Mouse (Mus musculus) small intestine, adult 2 months (tissue): Measurements from ENCODE around the gene Bbof1. TPM values are rescaled to one million over a fixed set of nuclear protein-coding genes. Genes with fewer than 3 reads are reported as not detected.

Experiments used
- H3K27ac ChIP-seq: fragments of 200-500 bp; 2 replicates; pipeline ENCODE4 v1.5.1; 2012; ENCODE audit warnings: low read depth, low read length, control low read depth, inconsistent platforms; ENCODE audit not compliant: insufficient read depth
- H3K27me3 ChIP-seq: fragments of 200-500 bp; 2 replicates; pipeline ENCODE4 v1.6.1; 2012; ENCODE audit warnings: mild to moderate bottlenecking, moderate library complexity, low read length, inconsistent platforms; ENCODE audit not compliant: control insufficient read depth, insufficient read depth
- H3K36me3 ChIP-seq: fragments of 200-500 bp; 2 replicates; pipeline ENCODE4 v1.6.1; 2012; ENCODE audit warnings: mild to moderate bottlenecking, low read length, control low read depth, inconsistent platforms; ENCODE audit not compliant: control insufficient read depth, insufficient read depth
- H3K4me1 ChIP-seq: fragments of 200-500 bp; 2 replicates; pipeline ENCODE4 v1.6.1; 2012; ENCODE audit warnings: low read length, inconsistent platforms, mixed read lengths; ENCODE audit not compliant: control insufficient read depth, insufficient read depth, insufficient read length
- H3K4me3 ChIP-seq: fragments of 200-500 bp; 2 replicates; pipeline ENCODE4 v1.5.1; 2012; ENCODE audit warnings: low read depth, mild to moderate bottlenecking, control low read depth, inconsistent platforms, low read length, moderate library complexity
- CTCF ChIP-seq: fragments of 200-500 bp; IDR thresholded peaks from 2 replicates; pipeline ENCODE4 v1.5.1; 2012; ENCODE audit warnings: low read depth, mild to moderate bottlenecking, control low read depth, inconsistent platforms, low read length, moderate library complexity, mixed read lengths; ENCODE audit not compliant: insufficient replicate concordance, insufficient read length; ENCODE audit errors: extremely low read depth
- POLR2A ChIP-seq: fragments of 200-500 bp; IDR thresholded peaks from 2 replicates; pipeline ENCODE4 v1.6.1; 2012; ENCODE audit warnings: low read depth, mild to moderate bottlenecking, control low read depth, inconsistent platforms, low read length, moderate library complexity
- WGBS: fragments of 180-500 bp; shearing (Covaris S2); methylation state at CpG from one replicate; pipeline ENCODE4 v1.1.7; 2018; 5-methylcytosine and 5-hydroxymethylcytosine counted together
- polyA plus RNA-seq: library from polyadenylated mRNA; depleted of rRNA; stranded (reverse); fragments of >200 nt; gene quantifications from 2 replicates; pipeline ENCODE4 v1.2.3, GENCODE M21; 2012

Gene Bbof1
- polyA plus RNA-seq, 1 experiment: not detected

- TF ChIP-seq POLR2A (no peak), CTCF (no peak)
- peak overlapping the region; percentile 57 for H3K4me3 ChIP-seq
- H3K27me3 ChIP-seq: no peaks in the 10 kb centered on the region
- peaks cover 12% of the 10 kb centered on the region for H3K36me3 ChIP-seq
- 36% methylated on average over 3 of the region's 3 CpGs for WGBS
- H3K27ac ChIP-seq: peak overlapping the region; percentile 97
- peaks cover 9% of the 10 kb centered on the region; the same call in 1 of the 2 replicates for H3K4me1 ChIP-seq
These were observed 8.8 kb upstream of the Bbof1 start for GRCm38 (mm10) chr12:84400068-84400467.

DNA sequence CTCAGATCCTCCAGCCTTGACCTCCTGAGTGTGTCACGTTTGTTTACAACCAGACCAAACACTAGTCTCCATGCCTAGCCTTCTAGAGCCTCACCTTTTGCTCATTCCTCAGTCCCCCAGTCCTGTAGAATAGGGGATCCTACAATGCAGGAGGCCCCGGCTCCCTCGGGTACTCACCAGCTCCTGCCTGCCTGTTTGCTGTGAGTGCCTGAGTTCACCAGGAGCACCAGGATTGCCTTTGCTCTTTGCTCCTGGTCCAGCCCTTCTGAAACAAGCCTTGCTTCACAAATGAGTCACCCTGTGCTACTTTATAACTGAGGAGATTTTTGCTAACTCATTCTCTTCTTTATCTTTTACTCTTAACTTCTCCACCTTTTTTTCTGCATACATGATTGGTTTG is 8.2 kb upstream of the Bbof1 start:
- H3K27me3 ChIP-seq: no peaks in the 10 kb centered on the region
- WGBS: 16% methylated on average over 3 of the region's 3 CpGs
- peaks cover 7% of the 10 kb centered on the region for H3K36me3 ChIP-seq
- TF ChIP-seq POLR2A (peak; percentile 67; the same call in 1 of the 2 replicates), CTCF (no peak)
- peaks cover 9% of the 10 kb centered on the region; the same call in 1 of the 2 replicates for H3K4me1 ChIP-seq
- H3K4me3 ChIP-seq: peak overlapping the region; percentile 40
- peak overlapping the region; percentile 97 for H3K27ac ChIP-seq

DNA sequence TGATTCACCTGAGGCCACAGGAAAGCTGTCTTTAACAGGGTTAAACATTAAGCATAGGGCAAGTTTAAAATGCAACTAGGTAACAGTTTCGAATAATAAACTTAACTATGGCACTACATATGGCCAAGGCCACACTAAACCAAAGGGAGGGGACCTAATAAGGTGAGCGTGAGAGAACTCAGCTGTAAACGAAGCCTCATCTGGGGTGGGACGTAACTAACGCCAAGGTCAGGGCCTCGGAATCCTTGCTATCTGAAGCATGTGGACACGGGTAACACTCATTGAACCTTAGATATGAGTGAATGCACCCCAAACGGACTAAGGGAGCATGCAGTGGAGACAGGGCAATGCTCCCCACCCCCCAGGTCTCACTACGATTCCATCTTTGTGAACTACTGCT is 5.9 kb upstream of the Bbof1 start:
- H3K27me3 ChIP-seq: no peaks in the 10 kb centered on the region
- no peak overlapping the region for H3K4me3 ChIP-seq
- TF ChIP-seq POLR2A (no peak), CTCF (no peak)
- peaks cover 9% of the 10 kb centered on the region; the same call in 1 of the 2 replicates for H3K4me1 ChIP-seq
- H3K36me3 ChIP-seq: no peaks in the 10 kb centered on the region; the same call in 1 of the 2 replicates
- H3K27ac ChIP-seq: peak overlapping the region; percentile 73
- WGBS: 24% methylated on average over 9 of the region's 9 CpGs

- TF ChIP-seq POLR2A (no peak), CTCF (no peak)
- H3K4me1 ChIP-seq: peaks cover 9% of the 10 kb centered on the region; the same call in 1 of the 2 replicates
These were observed 4.3 kb upstream of the Bbof1 start for GRCm38 (mm10) chr12:84404541-84404940.

GRCm38 (mm10) chr12:84407259-84407658 is 1.6 kb upstream of the Bbof1 start:
- Histone ChIP-seq H3K36me3 (no peaks in the 10 kb centered on the region; the same call in 1 of the 2 replicates), H3K4me1 (peaks cover 5% of the 10 kb centered on the region; the same call in 1 of the 2 replicates), H3K4me3 (no peak overlapping the region), H3K27ac (no peak overlapping the region), H3K27me3 (no peaks in the 10 kb centered on the region)
- WGBS: 60% methylated on average over 4 of the region's 4 CpGs
- TF ChIP-seq POLR2A (no peak), CTCF (peak; percentile 15; the same call in 1 of the 2 replicates)

More at GRCm38 (mm10) chr12:84404541-84404940, 4.3 kb upstream of the Bbof1 start:
- no peak overlapping the region for H3K4me3 ChIP-seq
- WGBS: 41% methylated on average over 6 of the region's 6 CpGs
- H3K27ac ChIP-seq: no peak overlapping the region
- no peaks in the 10 kb centered on the region for H3K27me3 ChIP-seq
- no peaks in the 10 kb centered on the region; the same call in 1 of the 2 replicates for H3K36me3 ChIP-seq

DNA sequence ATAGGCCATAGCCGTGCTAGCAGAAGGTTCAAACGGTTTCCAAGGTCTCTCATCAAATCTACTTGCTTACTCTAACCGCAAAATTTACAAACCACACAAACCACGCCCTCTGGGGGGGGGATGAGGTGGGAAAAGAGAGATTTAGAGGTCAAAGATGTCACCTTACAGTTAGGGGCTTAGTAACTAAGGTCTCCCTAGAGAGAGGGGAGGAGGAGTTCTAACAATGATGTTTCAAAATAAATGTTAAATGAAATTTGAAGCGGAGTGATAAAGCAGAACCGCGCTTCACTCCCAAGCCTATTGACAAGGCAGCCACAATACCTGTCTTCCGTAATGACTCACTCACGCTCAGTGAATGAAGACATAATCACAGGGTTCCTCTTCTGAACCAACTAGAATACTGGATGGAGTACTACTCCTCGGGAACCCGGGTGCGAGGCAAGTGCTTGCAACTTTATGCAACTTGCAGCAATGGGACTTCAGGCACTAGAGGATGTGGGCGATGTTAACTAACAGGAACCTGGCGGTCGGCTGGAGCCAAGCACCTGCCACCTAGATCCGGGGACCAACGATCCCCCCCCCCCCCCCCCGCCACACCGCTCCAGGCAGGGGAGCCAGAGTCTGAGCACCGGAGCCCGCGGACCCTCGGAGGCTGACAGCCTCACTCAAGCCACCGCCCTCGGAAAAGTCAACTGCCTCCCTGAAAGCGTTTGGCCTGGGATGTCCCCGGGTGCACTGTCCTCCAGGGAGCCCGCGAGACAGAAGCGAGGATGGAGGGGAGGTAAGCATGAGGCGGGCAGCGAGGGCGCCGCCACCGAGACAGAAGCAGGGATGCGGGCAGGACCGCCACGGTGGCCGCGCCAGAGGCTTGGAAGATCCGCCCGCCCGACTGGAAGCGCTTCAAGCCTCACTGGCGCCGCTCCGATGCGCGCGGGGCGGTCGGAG is 725 bp upstream of the Bbof1 start:
- no peak for TF ChIP-seq POLR2A
- no peak for TF ChIP-seq CTCF
- Histone ChIP-seq H3K36me3 (no peaks in the 10 kb centered on the region; the same call in 1 of the 2 replicates), H3K27me3 (no peaks in the 10 kb centered on the region), H3K27ac (peak overlapping the region; percentile 69), H3K4me1 (0 out of 2 replicates have a peak, but pooled peaks cover 2% of the 10 kb centered on the region), H3K4me3 (peak overlapping the region; percentile 80)
- under 1% methylated on average over 52 of the region's 52 CpGs for WGBS

DNA sequence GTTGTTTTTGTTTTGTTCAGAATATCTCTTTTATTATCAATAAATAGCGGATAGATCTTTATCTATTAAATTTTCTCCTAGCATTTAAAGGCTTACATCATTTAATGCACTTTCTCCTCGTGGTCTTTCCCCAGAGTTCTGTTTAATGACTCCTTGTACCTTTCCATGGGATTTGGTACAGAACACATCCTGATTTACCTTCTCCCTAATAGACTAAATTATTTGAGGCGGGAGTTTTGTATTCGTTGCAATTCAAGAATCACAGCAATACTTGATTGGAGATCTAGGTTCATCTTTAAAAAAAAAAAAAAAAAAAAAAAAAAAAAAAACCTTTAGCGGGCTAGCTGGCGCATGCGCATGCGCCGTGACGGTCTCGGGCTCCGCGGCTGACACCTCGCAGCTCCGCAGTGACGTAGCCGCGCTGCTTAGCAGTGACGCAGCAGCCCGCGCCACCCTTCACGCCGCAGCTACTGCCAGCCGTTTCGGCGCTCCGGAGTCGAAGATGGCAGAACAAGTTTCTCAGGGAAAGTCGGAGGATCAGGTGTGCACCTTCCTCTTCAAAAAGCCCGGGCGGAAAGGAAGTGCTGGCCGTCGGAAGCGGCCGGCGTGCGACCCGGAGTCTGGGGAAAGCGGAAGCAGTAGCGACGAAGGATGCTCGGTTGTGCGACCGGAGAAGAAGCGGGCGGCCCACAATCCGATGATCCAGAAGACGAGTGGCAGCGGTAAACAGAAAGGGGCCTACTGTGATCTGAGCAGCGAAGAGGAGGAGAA is 8.1 kb downstream of the Bbof1 start, which contains the start of gene Rnf113a2:
TSS of gene Rnf113a2 (plus strand) at position 363 of the 771 bp plus-strand sequence.
- Histone ChIP-seq H3K36me3 (no peaks in the 10 kb centered on the region), H3K27me3 (no peaks in the 10 kb centered on the region), H3K4me1 (peaks cover 8% of the 10 kb centered on the region), H3K27ac (peak within 1 kb of the TSS; percentile 34), H3K4me3 (peak within 1 kb of the TSS; percentile 77)
- 2% methylated on average over 50 of the region's 50 CpGs for WGBS
- TF ChIP-seq POLR2A (peak; percentile 57), CTCF (no peak)
